Mouse (Mus musculus): ENCODE results near the gene Slc51a.
"Not testable (repeated sequence)": the region's sequence is repeated elsewhere in the genome, so short reads cannot be mapped to it uniquely, and the experiment has no call there.

Gene Slc51a

GRCm38 (mm10) chr16:32464908-32465307, 22.8 kb downstream of the Slc51a start:
- no peak for DNase-seq

GRCm38 (mm10) chr16:32463426-32463825, 24.3 kb downstream of the Slc51a start:
- no peak for DNase-seq

- no peak for DNase-seq
Observed at GRCm38 (mm10) chr16:32462950-32463349, 24.7 kb downstream of the Slc51a start.

- DNase-seq = no peak
Observed at GRCm38 (mm10) chr16:32461713-32462112, 26.0 kb downstream of the Slc51a start.

- DNase-seq = peak; percentile 20
Observed at GRCm38 (mm10) chr16:32460518-32460917, 27.2 kb downstream of the Slc51a start.

- peak; percentile 92 for DNase-seq
Observed at GRCm38 (mm10) chr16:32457589-32458386, 29.9 kb downstream of the Slc51a start.

- DNase-seq = no peak
Observed at GRCm38 (mm10) chr16:32456761-32457160, 30.9 kb downstream of the Slc51a start.

GRCm38 (mm10) chr16:32456086-32456485, 31.6 kb downstream of the Slc51a start:
- DNase-seq = no peak

- DNase-seq = no peak
Observed at GRCm38 (mm10) chr16:32454646-32455045, 33.0 kb downstream of the Slc51a start.

- DNase-seq = no peak
Observed at GRCm38 (mm10) chr16:32453102-32453501, 34.6 kb downstream of the Slc51a start.

GRCm38 (mm10) chr16:32450133-32450532, 37.5 kb downstream of the Slc51a start:
- DNase-seq = no peak

- peak; percentile 45 for DNase-seq
Observed at GRCm38 (mm10) chr16:32449665-32450064, 38.0 kb downstream of the Slc51a start.

- no peak for DNase-seq
Observed at GRCm38 (mm10) chr16:32446563-32447138, 41.0 kb downstream of the Slc51a start.

- no peak for DNase-seq
Observed at GRCm38 (mm10) chr16:32445558-32445957, 42.1 kb downstream of the Slc51a start.

GRCm38 (mm10) chr16:32444615-32445014, 43.1 kb downstream of the Slc51a start:
- not testable (repeated sequence) for DNase-seq

- no peak for DNase-seq
Observed at GRCm38 (mm10) chr16:32441432-32441831, 46.2 kb downstream of the Slc51a start.

GRCm38 (mm10) chr16:32437266-32437665, 50.4 kb downstream of the Slc51a start:
- DNase-seq = no peak

- no peak for DNase-seq
Observed at GRCm38 (mm10) chr16:32436657-32437056, 51.0 kb downstream of the Slc51a start.

- DNase-seq = no peak
Observed at GRCm38 (mm10) chr16:32434691-32435090, 53.0 kb downstream of the Slc51a start.

- DNase-seq = peak; percentile 93
Observed at GRCm38 (mm10) chr16:32434066-32434465, 53.6 kb downstream of the Slc51a start.

GRCm38 (mm10) chr16:32433138-32433537, 54.5 kb downstream of the Slc51a start:
- peak; percentile 39 for DNase-seq

- DNase-seq = no peak
Observed at GRCm38 (mm10) chr16:32431926-32432325, 55.8 kb downstream of the Slc51a start.

GRCm38 (mm10) chr16:32431047-32431591, 56.6 kb downstream of the Slc51a start:
- DNase-seq = peak; percentile 51

- DNase-seq = peak; percentile 94
Observed at GRCm38 (mm10) chr16:32430474-32431046, 57.1 kb downstream of the Slc51a start, which contains the start of gene Pcyt1a. Gene Pcyt1a (plus strand): TSS chr16:32430921.

Data from lung, postnatal 36 days (tissue).